Comparison of ENCODE assay signal across 32 mouse cellular contexts in the genomic region with DNA sequence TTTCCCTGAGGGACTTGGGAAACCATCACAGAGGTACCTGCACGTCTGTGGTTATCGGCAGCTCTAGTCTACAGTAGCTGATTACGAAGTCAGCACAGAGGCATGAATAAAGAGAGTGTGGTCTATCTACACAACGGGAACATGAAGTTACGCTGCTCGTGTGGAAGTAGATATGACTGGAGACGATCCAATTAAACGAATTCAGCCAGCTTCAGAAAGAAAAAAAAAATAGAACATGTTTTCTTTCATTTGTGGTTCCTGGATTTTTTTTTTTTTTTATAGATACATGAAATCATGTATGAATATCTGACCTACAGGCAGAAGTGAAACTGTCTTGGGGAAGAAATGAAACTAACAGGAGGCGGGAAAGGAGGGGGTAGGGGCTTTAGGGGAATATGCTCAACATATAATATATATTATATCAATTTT. TPM values are rescaled to one million over a fixed set of nuclear protein-coding genes. Genes with fewer than 3 reads are reported as not detected.
A peak's percentile ranks its signal among the peaks of the same experiment; 100 is the strongest.
DNase-seq lines count a peak whose midpoint lies in the region; ATAC-seq and TF ChIP-seq lines count a peak whose summit lies in the region.
"Had no signal": no experiment of that assay in that cellular context is flagged by ENCODE, and none has a peak within 500 bp of the region (broad histone marks: within the 10 kb centered on the region; RNA-seq: fewer than 3 reads in every experiment).

No protein-coding gene starts in this region.

- H3K27ac ChIP-seq in forebrain, postnatal 0 days (ENCODE audit: low read depth, low read length) = no peak overlapping the region
- no peak overlapping the region for H3K27ac ChIP-seq in forebrain, embryonic 13.5 days
- peak overlapping the region; percentile 18 for H3K27ac ChIP-seq in bone marrow macrophage, adult 2 months (ENCODE audit: insufficient read depth, low read depth, low read length)
- H3K27ac ChIP-seq in stomach, postnatal 0 days (replicated peaks) = no peak overlapping the region
- H3K27ac ChIP-seq: embryonic facial prominence, embryonic 12.5 days; heart, embryonic 10.5 days; heart, embryonic 15.5 days; hindbrain, embryonic 12.5 days; hindbrain, postnatal 0 days; limb, embryonic 12.5 days; liver, embryonic 15.5 days; midbrain, embryonic 13.5 days had no signal

- no peak overlapping the region for H3K9ac ChIP-seq in forebrain, postnatal 0 days
- H3K9ac ChIP-seq in forebrain, embryonic 13.5 days = no peak overlapping the region
- no peak overlapping the region for H3K9ac ChIP-seq in stomach, postnatal 0 days (ENCODE audit: low read length)
- H3K9ac ChIP-seq: embryonic facial prominence, embryonic 12.5 days; heart, embryonic 15.5 days; hindbrain, embryonic 12.5 days; limb, embryonic 12.5 days; liver, embryonic 15.5 days; lung, embryonic 14.5 days; midbrain, embryonic 13.5 days had no signal

- no peak overlapping the region for H3K4me3 ChIP-seq in forebrain, postnatal 0 days (ENCODE audit: low read depth, low read length)
- no peak overlapping the region for H3K4me3 ChIP-seq in forebrain, embryonic 13.5 days
- peak overlapping the region; percentile 37 for H3K4me3 ChIP-seq in bone marrow macrophage, adult 2 months (ENCODE audit: insufficient read depth, low read length)
- H3K4me3 ChIP-seq in stomach, postnatal 0 days (ENCODE audit: low read depth, low read length) = no peak overlapping the region
- H3K4me3 ChIP-seq: embryonic facial prominence, embryonic 12.5 days; heart, embryonic 10.5 days; heart, embryonic 15.5 days; hindbrain, embryonic 12.5 days; limb, embryonic 12.5 days; liver, embryonic 15.5 days; midbrain, embryonic 13.5 days had no signal

- 66% methylated on average over 9 of the region's 9 CpGs for WGBS in forebrain, postnatal 0 days
- WGBS in forebrain, embryonic 13.5 days = 85% methylated on average over 9 of the region's 9 CpGs
- 67% methylated on average over 9 of the region's 9 CpGs for WGBS in stomach, postnatal 0 days

- TF ChIP-seq EP300 in stomach, postnatal 0 days (optimal IDR thresholded peaks at IDR 0.05) = no peak

- no peaks in the 10 kb centered on the region for H3K4me1 ChIP-seq in forebrain, postnatal 0 days (ENCODE audit: insufficient read depth)
- peaks cover 4% of the 10 kb centered on the region; the same call in 1 of the 2 replicates for H3K4me1 ChIP-seq in forebrain, embryonic 13.5 days
- peaks cover 23% of the 10 kb centered on the region for H3K4me1 ChIP-seq in bone marrow macrophage, adult 2 months (ENCODE audit: control insufficient read depth, insufficient read depth, low read length)
- H3K4me1 ChIP-seq in stomach, postnatal 0 days (replicated peaks; ENCODE audit: control insufficient read depth, insufficient read depth) = no peaks in the 10 kb centered on the region
- H3K4me1 ChIP-seq: embryonic facial prominence, embryonic 12.5 days; heart, embryonic 10.5 days; heart, embryonic 15.5 days; hindbrain, embryonic 12.5 days; limb, embryonic 12.5 days; liver, embryonic 15.5 days; midbrain, embryonic 13.5 days had no signal

- peak; percentile 32 for DNase-seq in forebrain, postnatal 0 days
- peak; percentile 38 to 62 for DNase-seq in B cell, adult 2 months
- DNase-seq in layer of hippocampus, postnatal 36 days = no peak
- no peak for DNase-seq in stomach, postnatal 0 days (ENCODE audit: low spot score)
- no peak for DNase-seq in layer of hippocampus, adult 9-10 months (ENCODE audit: low spot score)
- DNase-seq: adrenal gland, postnatal 14 days; cerebellum, adult 8-10 months; cerebellum, postnatal 36 days; embryo, embryonic 11 days; gastrocnemius, postnatal 14 days; heart, adult 11 months; heart, postnatal 36 days; kidney, adult 9 months; kidney, postnatal 10 days; layer of hippocampus, adult 9-11 months; lung, embryonic 14.5 days; lung, postnatal 14 days; retina, postnatal 1 day; right cerebral cortex, postnatal 14 days had no signal

- ATAC-seq in forebrain, postnatal 0 days = no peak
- ATAC-seq in forebrain, embryonic 13.5 days = no peak
- peak; percentile 54; the same call in 1 of the 2 replicates for ATAC-seq in megakaryocyte, adult 5-6 weeks (ENCODE audit: poor library complexity, severe bottlenecking)
- ATAC-seq in stomach, postnatal 0 days (ENCODE audit: low FRiP score, low TSS enrichment) = no peak
- ATAC-seq: hindbrain, postnatal 0 days; intestine, embryonic 16.5 days; midbrain, embryonic 13.5 days had no signal

- no peak overlapping the region for H3K4me2 ChIP-seq in forebrain, postnatal 0 days (ENCODE audit: low read depth)
- H3K4me2 ChIP-seq in forebrain, embryonic 13.5 days = no peak overlapping the region
- no peak overlapping the region for H3K4me2 ChIP-seq in stomach, postnatal 0 days (replicated peaks; ENCODE audit: low read depth)
- H3K4me2 ChIP-seq: embryonic facial prominence, embryonic 12.5 days; heart, embryonic 15.5 days; hindbrain, embryonic 12.5 days; limb, embryonic 12.5 days; liver, embryonic 15.5 days; lung, embryonic 14.5 days; midbrain, embryonic 13.5 days had no signal

- no peak for TF ChIP-seq CTCF in forebrain, postnatal 0 days (IDR thresholded peaks at IDR 0.05; ENCODE audit: low read depth)
- no peak for TF ChIP-seq CTCF in bone marrow macrophage, adult 2 months (IDR thresholded peaks at IDR 0.05; ENCODE audit: low read depth, low read length)
- TF ChIP-seq CTCF in stomach, postnatal 0 days (IDR thresholded peaks at IDR 0.05; ENCODE audit: low read depth) = no peak

- no peak for TF ChIP-seq POLR2A in bone marrow macrophage, adult 2 months (IDR thresholded peaks at IDR 0.05; ENCODE audit: borderline replicate concordance, low read depth, low read length)

- no peaks in the 10 kb centered on the region for H3K36me3 ChIP-seq in forebrain, postnatal 0 days (ENCODE audit: insufficient read depth)
- no peaks in the 10 kb centered on the region for H3K36me3 ChIP-seq in forebrain, embryonic 13.5 days (ENCODE audit: poor library complexity, severe bottlenecking)
- H3K36me3 ChIP-seq in stomach, postnatal 0 days (ENCODE audit: control insufficient read depth, insufficient read depth, low read length) = no peaks in the 10 kb centered on the region
- H3K36me3 ChIP-seq: embryonic facial prominence, embryonic 12.5 days; G1E; heart, embryonic 10.5 days; heart, embryonic 15.5 days; hindbrain, embryonic 12.5 days; limb, embryonic 12.5 days; liver, embryonic 15.5 days; midbrain, embryonic 13.5 days had no signal

- no peaks in the 10 kb centered on the region for H3K9me3 ChIP-seq in forebrain, postnatal 0 days (ENCODE audit: low read length)
- 0 out of 2 replicates have a peak, but pooled peaks cover 6% of the 10 kb centered on the region for H3K9me3 ChIP-seq in forebrain, embryonic 13.5 days (replicated peaks)
- H3K9me3 ChIP-seq in stomach, postnatal 0 days (ENCODE audit: control insufficient read depth, low read length) = no peaks in the 10 kb centered on the region
- H3K9me3 ChIP-seq: G1E; heart, embryonic 10.5 days; heart, embryonic 15.5 days; hindbrain, embryonic 12.5 days; liver, embryonic 15.5 days; midbrain, embryonic 13.5 days had no signal

- no peaks in the 10 kb centered on the region for H3K27me3 ChIP-seq in forebrain, postnatal 0 days (ENCODE audit: insufficient read depth, low read length)
- H3K27me3 ChIP-seq in forebrain, embryonic 13.5 days = no peaks in the 10 kb centered on the region
- H3K27me3 ChIP-seq in stomach, postnatal 0 days (ENCODE audit: control insufficient read depth, insufficient read depth, low read length) = no peaks in the 10 kb centered on the region
- H3K27me3 ChIP-seq: embryonic facial prominence, embryonic 12.5 days; heart, embryonic 15.5 days; hindbrain, embryonic 12.5 days; limb, embryonic 12.5 days; liver, embryonic 15.5 days; midbrain, embryonic 13.5 days had no signal

RNA-seq across cellular contexts. Expression of a gene that starts 43.7 kb away (rescaled TPM):
- total RNA-seq in forebrain, postnatal 0 days (2014; rRNA removed) = 8.3 and 10.8 TPM in 2 replicates
- polyA plus RNA-seq in forebrain, postnatal 0 days (2015; fragmentation: Nextera tagmentation; extraction: Ambion mirVana) = 8.5 and 10.3 TPM in 2 replicates
- 11.3 and 12.5 TPM in 2 replicates for polyA plus RNA-seq in forebrain, embryonic 13.5 days (2015; fragmentation: Nextera tagmentation; extraction: Ambion mirVana)
- 12.2 and 14.7 TPM in 2 replicates for polyA plus RNA-seq in bone marrow macrophage, adult 2 months (2012; ENCODE audit: insufficient read depth, insufficient read length, missing spikeins)
- total RNA-seq in megakaryocyte, adult 5-6 weeks (2015) = 20.3 and 20.5 TPM in 2 replicates
- total RNA-seq in megakaryocyte, adult 5-6 weeks (2017) = 3.6 and 7.3 TPM in 2 replicates
- total RNA-seq in layer of hippocampus, postnatal 36 days (2021) = 1 to 10 TPM; 5.5 to 5.6 TPM
- polyA plus RNA-seq in stomach, postnatal 0 days (2015; fragmentation: Nextera tagmentation; extraction: Ambion mirVana) = 9.8 and 12.5 TPM in 2 replicates

RNA-seq across cellular contexts. Expression of a gene that starts 49.3 kb away (rescaled TPM):
- total RNA-seq in forebrain, postnatal 0 days (2014; rRNA removed) = 80.7 and 93.0 TPM in 2 replicates
- 136 and 154 TPM in 2 replicates for polyA plus RNA-seq in forebrain, postnatal 0 days (2015; fragmentation: Nextera tagmentation; extraction: Ambion mirVana)
- 91.6 and 97.8 TPM in 2 replicates for polyA plus RNA-seq in forebrain, embryonic 13.5 days (2015; fragmentation: Nextera tagmentation; extraction: Ambion mirVana)
- 0.19 and 0.74 TPM in 2 replicates for polyA plus RNA-seq in bone marrow macrophage, adult 2 months (2012; ENCODE audit: insufficient read depth, insufficient read length, missing spikeins)
- 0.74 and 0.84 TPM in 2 replicates for total RNA-seq in megakaryocyte, adult 5-6 weeks (2015)
- total RNA-seq in megakaryocyte, adult 5-6 weeks (2017) = 0.77 and 0.84 TPM in 2 replicates
- total RNA-seq in layer of hippocampus, postnatal 36 days (2021) = 10 to 100 TPM; 37.0 to 39.3 TPM
- 90.4 and 92.3 TPM in 2 replicates for polyA plus RNA-seq in stomach, postnatal 0 days (2015; fragmentation: Nextera tagmentation; extraction: Ambion mirVana)

Comparison
In these comparisons a context has a peak if more than half of its experiments do, and no peak if none do; other contexts are left out.
1. DNase-seq: peak in forebrain, postnatal 0 days (single experiment) and B cell, adult 2 months (2 of 2); none in layer of hippocampus, postnatal 36 days (0 of 2), stomach, postnatal 0 days (single experiment) and layer of hippocampus, adult 9-10 months (single experiment).
2. RNA of a gene that starts 49.3 kb away (polyA plus RNA-seq): 136 to 154 TPM in forebrain, postnatal 0 days, 90.4 to 92.3 TPM in stomach, postnatal 0 days and 91.6 to 97.8 TPM in forebrain, embryonic 13.5 days; 0.19 to 0.74 TPM in bone marrow macrophage, adult 2 months; every median in the first group is over 10 times any median in the second.